Mouse (Mus musculus) spleen, adult 12 weeks (tissue): ENCODE measurements around the gene Izumo4.
A peak's percentile ranks its signal among the peaks of the same experiment; 100 is the strongest.

ENCODE experiments used
- DNase-seq: peaks from one replicate; pipeline ENCODE4 v3.0.0; 2022; ENCODE audit warnings: low spot score

The Izumo4 gene

DNA sequence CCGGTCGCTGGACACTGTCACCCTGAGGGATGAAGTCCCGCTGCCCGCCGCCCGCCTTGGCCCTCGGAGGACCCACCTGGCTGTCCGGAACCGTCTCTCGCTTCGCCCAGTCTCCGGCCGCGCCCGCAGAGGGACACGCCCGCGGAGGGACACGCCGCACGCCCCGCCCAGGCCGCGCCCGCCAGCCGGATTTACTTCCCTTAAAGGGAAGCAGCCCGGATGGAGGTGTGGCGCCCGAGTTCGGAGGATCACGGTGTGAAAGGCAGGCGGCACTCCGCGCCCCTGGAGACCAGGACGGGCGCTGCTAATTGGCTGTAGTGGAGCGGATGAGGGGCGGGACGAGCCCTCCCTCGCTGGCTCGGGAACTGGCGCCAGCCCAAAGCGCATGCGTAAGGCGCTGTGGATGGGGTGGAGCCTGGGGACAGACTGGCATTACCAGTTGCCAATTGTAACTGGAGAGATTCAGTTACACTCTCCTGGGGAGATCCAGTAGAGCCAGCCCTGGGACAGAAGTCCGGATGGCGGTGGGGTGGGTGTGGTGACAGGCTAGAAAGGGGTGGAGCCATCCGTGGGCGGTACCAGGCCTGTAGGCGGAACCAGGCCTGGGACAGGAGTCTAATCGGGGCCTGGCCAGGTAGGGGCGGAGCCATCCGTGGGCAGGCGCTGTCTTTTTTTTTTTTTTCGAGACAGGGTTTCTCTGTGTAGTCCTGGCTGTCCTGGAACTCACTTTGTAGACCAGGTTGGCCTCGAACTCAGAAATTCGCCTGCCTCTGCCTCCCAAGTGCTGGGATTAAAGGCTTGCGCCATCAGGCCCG lies at the start of gene Izumo4, which contains the start of gene Mob3a:
Gene Izumo4 (plus strand): TSS at position 464 of the 815 bp plus-strand sequence.
Gene Mob3a (minus strand): TSS at position 257 of the 815 bp plus-strand sequence.
- DNase-seq = peak; percentile 96

DNA sequence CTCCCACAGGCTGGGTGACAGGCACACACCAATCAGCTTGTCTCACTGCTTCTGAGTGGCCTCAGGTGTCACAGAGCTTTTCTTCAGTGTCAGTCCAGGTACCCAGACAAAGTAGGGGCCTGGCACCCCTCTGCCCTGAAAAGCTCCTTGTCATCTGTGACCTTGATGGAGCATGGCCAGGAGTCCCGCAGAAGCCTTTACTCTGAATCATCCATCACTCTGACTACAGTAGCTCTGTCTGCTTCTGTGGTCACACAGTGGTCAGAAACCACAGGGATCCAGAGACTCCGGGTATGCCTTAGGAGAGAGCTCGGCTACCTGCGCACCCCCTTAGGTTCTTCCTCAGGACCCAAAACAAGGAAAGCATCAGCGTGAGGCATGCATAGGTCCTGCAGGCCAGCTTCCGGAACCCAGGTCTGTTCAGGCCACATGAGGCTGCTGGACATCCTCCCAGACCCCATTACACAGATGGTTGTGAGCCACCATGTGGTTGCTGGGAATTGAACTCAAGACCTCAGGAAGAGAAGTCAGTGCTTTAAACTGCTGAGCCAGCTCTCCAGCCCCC lies 48.7 kb upstream of the Izumo4 start:
- no peak for DNase-seq

DNA sequence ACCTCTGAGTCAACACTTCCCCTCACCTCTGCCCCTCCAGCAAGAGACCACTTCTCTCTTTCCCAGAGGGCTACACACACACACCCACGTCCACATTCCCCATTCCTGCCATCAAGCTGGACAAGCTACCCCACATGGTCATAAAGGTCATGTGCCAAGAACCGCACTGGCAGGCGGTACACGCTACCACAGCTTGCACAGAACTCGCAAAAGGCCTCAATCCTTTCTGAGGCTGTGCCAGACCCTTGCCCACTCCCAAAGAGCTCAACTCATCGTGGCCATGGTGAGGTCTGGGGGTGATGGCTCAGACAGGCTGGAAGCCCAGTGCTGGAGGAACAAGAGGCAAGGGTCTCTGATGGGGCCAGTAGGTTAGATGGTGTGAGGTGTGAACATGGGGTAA lies 47.1 kb upstream of the Izumo4 start:
- DNase-seq = no peak

DNA sequence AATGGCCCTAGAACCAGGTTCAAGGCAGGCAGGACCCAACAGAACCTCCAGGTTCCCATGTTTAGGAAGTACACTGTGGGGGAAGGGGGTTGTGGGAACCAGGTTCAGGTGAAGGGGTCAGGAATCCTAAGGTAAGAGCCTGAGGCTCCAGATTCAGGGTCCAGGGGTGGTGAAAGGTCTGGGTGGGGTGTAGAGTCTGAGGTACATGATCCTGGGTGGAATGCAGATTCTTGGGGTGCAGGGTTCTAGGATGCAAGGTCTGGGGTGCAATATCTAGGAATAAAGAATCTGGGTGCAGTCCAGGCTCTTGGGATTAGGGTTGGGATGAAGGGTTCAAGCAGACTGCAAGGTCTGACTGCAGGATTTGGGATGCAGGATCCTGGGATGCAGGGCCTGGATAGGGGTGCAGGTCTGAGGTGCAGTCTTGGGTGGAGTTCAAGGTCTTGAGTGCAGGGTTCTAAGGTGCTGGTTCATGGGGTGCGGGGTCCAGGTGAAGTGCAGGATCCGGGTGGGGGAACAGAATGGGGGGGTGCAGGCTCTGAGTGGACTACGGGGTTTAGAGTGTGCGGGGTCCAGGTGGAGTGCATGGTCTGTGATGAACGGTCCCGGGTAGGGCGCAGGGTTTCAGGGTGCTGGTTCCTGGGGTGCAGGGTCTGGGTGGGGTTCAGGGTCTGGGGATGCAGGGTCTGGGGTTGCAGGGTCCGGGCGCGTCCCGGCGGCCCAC lies 46.4 kb upstream of the Izumo4 start:
- DNase-seq = no peak

DNA sequence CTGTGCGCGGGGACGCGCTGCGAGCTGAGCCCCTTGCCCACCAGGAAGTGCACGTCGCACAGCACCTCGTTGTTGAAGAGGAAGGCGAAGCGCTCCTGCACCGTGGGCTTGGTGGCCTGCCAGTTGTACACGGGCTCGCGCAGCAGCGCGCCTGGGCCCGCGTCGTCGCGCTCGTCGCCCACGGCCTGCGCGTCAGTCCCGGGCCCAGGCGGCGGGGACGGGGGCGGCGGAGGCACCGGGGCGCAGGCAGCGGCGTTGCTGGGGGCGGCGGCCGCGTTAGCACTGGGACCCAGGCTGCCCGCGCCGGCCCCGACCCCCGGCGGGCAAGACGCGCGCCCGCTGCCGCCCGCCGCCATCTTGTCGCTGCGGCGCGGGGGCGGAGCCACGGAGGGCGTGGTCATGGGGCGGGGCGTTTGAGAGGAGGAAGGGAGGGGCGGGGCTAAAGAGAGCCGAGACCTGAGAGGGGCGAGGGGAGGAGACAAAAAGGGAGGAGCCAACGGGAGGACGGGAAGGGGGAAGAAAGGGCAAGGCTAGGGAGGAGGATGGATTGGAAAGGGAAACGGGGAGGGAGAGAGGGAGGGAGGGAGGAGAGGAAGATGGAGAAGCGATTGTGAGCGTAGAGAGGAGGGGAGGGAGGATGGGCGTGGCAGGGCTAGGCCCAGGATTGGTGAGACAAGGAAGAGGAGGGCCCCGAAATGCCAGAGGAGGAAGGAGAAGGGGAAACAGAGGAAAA lies 45.7 kb upstream of the Izumo4 start:
- peak; percentile 94 for DNase-seq

DNA sequence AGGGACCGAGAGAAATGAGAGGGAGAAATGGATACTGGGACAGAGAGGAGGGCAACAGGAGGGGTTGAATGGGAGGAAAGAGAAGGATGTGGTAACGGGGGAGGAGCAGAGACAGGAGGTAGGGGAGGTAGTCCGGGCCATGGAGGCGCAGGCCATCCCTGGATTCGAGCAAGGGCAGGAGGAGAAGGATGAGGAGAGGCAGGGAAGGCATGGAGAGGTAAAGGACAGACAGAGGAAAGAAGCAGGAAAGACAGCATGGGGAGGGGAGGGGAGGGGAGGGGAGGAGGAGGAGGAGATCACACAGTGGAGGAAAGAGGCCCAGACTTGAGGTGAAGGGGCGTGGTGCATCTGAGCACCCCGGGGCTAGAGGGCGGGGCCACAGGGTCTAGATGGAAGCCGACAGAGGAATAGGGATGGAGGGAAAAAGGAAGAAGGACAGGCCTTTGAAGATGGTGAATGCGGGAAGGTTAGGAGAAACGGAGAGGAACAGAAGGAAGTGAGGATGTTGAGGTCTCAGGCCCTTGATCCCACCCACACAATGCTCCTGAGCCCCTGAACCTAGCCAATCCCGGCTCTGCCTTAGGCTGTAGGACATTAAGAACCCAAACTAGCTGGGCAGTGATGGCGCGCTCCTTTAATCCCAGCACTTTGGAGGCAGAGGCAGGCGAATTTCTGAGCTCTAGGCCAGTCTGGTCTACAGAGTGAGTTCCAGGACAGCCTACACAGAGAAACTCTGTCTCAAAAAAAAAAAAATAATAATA lies 44.9 kb upstream of the Izumo4 start, which contains the start of gene Btbd2:
Gene Btbd2 (minus strand): TSS at position 209 of the 761 bp plus-strand sequence.
- no peak for DNase-seq

DNA sequence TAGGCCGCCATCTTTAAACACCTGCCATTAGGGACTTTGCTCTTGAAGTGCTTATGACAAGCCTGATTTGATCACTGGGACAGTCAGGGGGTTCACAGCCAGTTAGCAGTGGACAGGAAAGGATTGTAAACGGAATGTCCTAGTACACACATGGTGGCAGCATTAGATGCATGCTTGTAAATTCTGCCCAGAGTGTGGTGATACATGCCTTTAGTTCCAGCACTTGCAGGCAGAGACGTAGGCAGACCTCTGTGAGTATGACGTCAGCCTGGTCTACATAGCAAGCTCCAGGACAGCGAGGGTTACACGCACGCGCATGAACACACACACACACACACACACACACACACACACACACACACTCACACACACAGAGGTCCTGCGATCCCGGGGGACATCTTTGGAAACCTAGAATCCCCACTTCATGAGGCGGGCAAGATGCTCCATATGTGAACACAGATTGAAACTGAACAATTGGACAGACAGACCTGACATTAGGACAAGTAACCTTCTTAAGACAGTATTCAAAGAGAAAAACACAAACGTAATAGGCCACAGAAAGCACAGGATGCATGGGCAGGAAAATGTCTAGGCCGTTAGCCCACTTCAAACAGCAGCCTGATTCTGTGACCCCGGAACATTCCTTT lies 43.7 kb upstream of the Izumo4 start:
- DNase-seq = no peak

DNA sequence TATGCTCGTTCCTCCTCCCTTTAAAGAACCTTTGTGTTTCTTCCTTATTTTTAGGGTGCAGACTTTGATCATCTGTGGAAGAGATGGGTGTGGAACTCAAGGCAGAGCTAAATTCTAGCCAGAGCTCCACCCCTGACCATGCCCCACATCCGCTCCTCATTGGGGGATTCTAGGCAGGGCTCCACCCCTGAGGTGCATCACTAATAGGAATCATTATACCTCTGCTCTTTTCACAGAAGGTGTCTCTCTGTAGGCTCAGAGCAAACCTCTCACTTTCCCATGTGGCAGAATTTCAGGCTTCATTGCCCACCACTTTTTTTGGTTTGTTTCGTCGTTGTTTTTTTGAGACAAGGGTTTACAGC lies 43.2 kb upstream of the Izumo4 start:
- peak; percentile 54 for DNase-seq

DNA sequence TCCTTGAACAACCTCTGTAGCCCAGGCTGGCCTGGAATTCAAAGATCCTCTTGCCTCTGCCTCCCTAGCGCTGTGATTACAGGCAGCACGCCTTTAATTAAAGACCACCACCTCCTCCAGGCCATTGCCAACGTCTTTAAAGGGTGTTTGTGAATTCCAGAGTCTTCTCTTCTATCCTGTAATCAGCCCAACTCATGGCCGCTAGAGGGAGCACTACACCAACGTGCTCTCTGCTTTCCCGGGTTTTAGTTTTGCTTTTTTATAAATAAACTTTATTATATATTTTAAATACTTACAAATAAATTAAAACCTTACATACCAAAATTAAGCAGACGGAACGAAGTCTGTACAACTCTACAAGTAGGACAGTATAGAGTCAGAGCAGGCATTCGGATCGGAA lies 42.8 kb upstream of the Izumo4 start:
- DNase-seq = peak; percentile 72

DNA sequence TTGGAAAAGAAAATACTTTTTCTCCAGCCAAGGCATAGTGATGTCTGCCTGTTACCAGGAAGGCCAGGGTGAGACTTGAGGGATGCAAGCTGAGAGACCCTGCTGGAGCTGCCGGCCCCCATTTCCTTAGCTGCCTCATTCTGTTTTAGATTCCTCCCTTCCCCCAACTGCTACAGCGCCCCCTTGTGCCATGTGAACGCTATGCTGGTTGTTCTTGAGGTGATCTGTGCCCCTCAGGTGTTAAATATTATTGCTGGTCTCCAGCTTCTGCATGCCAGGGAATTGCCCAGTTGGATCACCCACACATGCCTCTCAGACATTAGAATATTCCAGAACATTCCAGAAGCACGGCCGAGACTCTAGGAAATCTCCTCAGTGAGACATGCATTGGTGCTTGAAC lies 40.8 kb upstream of the Izumo4 start:
- peak; percentile 65 for DNase-seq

DNA sequence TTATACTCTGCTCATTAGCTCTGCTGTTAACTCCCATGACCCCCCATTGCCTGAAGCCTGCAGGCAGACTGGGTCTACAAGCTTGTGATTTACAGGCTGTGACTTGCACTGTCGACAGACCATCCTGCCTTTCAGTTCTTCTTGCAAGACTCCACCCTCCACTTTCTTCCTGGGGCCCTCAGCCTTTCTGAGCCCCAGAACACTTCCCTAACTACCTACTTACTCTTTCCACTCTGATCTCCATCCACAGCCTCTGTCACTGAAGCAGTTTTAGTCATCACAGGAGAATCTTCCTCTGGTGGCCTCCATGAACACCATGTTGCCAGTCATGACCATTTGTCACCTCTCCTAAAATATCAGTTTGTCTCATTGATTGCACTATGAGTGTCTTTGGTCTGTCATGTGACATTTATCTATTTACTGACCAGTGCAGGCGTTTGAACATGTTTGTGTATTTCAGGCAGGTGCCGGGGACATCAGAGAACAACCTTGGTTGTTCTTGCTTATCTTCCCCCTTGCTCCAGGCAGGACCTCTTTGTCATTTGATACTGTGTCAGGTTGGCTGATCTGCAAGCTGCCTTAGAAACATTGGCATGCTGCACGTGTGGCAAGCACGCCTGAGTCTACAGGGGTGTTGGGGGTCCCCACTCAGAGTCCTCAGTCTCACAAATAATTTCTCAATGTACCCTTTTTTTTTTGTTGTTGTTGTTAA lies 38.3 kb upstream of the Izumo4 start:
- DNase-seq = no peak

DNA sequence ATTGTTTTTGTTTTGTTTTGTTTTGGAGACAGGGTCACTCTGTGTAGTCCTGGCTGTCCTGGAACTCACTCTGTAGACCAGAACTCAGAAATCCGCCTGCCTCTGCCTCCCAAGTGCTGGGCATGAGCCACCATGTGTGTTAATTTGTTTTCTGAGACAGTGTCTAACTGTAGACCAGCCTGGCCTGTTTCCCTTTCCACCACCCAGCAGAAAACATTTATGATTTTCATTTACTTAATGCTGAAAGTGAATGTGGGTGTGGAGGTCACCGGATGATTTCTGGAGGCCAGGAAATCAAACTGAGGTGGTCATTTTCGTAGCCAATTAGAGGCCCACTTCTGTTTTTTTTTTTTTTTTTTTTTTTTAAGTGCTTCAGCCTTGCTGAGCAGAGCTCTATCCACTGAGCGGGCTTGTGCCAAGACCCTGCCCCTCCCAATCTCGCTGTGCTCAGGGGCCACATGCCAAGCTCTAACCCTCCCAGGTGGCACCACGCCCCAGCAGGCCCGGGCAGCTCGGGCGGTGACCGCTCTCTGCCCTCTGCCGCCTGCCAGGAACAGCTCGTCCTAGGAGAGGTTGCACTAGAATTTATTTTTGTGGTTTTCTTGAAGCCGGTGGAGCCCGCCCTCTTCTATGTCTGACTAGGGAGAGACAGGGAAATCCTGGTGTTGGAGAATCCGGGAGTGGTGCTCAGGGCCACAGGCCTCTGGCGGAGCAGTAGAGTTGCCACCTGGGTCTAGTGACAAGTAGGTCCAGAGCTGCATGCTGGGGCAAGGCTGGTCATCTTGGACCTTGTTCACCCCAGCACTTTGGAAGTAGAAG lies 37.6 kb upstream of the Izumo4 start:
- DNase-seq = peak; percentile 55

DNA sequence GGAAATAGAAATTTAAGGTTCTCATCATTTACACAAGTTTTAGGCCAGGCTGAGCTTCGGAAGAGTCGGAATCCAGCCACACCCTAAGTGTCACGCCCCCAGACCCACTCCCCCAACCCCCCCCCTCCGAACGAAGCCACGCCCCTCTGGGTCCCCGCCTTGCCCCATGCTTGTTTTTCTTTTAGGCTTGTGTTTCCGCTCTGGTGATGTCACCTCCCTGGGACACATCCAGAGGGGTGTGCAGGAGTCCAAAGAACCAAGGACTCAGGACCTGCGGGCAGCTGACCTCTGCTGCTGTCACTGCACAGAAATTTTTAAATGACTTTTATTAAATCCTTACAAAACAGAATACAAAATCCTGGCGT lies 37.0 kb upstream of the Izumo4 start:
- DNase-seq = no peak

DNA sequence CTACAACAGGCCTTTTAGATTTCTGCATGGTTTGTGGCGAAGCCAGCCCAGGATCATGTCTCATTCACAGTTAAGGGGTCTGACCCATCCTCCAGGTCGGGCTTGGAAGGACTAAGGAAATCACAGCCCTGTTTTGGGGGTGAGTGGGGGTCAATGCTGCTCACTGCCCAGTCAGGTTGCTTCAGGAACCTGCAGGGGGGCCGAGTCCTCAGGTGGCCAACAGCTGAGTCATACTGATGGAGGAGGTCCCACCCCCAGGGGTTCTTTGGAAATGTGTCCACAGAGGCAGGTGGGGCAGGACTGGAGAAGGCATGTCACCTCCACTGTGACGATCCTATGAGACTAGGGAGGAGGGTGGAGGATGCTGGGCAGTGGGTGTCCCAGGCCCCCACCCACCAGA lies 36.5 kb upstream of the Izumo4 start:
- DNase-seq = no peak

DNA sequence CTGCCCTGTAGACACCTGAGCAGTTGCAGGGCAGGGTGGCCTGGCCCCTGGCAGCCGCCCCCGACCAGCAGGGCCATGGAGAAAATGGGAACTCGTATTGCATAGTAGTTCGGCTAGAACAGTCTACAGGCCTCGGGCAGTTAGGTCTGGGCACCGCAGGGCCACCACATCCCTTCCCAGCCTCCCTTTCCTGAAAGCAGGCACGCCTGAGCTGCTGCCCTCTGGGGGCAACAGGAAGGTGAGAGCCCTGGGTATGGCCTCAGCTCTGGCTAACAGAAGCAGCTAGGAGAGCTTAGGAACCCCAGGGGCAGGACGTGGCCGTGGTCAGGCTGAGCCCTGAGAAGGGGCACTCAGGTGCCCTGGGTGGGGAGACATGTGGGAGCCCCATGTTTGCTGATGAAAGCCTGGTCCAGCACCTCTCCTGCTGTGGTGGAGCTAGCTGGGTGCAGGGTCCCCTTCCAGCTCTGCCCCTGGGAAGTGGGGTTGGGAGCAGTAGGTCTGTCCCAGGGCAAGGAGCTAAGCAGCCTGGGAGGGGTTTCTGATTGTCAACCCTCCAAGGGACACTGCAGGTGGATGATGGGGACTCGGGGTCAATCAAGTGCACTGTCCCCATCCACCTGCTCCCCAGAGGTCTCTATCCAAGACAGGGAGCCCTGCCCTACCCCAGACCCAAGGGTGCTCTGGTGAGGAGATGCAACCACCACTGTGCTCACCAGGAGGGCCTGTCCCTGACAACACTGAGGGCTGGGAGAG lies 35.8 kb upstream of the Izumo4 start:
- no peak for DNase-seq

DNA sequence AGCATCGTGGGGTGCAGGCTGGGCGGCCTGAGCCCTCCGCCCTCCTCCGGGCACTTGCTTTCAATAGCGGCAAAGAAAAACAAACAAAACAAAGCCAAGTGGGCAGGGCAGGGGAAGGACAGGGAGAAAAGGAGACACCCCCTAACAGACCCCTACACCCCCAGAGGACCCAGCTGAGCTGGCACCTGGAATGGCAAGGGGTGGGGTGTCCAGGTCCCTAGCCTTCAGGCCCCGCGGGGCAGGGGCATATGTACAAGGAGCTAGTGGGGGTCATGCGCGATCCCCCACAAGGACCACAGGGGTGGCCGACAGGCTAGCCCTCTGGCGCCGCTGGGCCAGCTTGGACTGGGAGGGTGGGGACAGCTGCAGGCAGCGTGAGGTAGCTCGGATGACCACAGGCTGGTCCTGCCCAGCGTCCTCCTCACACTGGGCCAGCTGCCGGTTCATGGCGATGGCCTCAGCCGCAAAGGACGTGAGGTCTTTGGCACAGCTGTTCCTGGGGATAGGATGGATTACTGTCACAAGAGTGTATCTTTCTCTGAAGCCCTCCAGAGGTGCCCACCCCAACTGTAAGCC lies 35.1 kb upstream of the Izumo4 start:
- no peak for DNase-seq

DNA sequence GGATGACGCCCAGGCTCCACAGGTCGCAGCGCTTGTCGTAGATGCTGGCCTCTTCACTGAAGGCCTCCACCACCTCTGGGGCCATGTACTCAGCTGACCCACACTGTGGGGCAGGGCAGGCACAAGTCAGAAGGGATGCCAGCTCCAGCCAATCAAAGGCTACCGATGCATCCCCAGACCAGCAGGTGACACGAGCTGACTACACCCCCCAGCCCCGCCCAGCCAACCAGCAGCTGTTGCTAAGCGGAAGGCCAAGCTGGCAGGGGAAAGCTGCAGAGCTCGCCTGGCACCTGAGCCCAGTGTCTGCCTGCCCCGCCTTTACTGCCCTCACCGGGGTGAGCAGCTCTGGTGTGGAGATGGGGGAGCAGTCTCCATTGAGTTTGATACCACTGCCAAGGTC lies 33.4 kb upstream of the Izumo4 start:
- no peak for DNase-seq

DNA sequence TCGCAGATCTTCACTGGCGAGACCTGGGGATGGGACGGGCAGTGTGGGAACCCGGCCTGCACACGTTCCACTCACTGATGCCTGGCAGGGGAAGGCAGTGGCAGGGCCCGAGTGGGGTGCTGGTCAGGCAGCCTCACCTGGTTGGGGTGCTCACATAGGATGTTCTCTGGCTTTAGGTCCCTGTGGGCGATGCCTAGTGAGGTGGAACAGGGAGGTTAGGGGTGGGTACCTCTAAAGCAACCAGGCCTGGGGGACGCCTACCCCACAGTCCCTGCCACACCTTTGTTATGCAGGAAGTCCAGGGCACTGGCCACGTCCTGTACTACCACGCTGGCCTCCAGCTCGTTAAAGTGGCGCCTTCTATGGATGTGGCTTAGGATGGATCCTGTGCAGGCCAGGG lies 33.0 kb upstream of the Izumo4 start:
- no peak for DNase-seq
